Mouse (Mus musculus) C2C12 (cell line): Measurements from ENCODE around the gene Pls3.

ENCODE experiments used
- CTCF ChIP-seq: IDR thresholded peaks from one replicate; pipeline ENCODE4 v1.5.1; 2011; ENCODE audit not compliant: control insufficient read depth, insufficient read depth, insufficient read length
- FOSL1 ChIP-seq: IDR thresholded peaks from one replicate; pipeline ENCODE4 v1.8.0; 2011; ENCODE audit warnings: mild to moderate bottlenecking, low read length; ENCODE audit not compliant: poor library complexity, insufficient read depth, severe bottlenecking
- MYOG ChIP-seq: IDR thresholded peaks from one replicate; pipeline ENCODE4 v1.6.1; 2011; ENCODE audit not compliant: control insufficient read depth, insufficient read length; ENCODE audit errors: extremely low read depth

- TF ChIP-seq CTCF (no peak), MYOG (no peak), FOSL1 (no peak)
Measured at GRCm38 (mm10) chrX:75861715-75862114, 13.3 kb downstream of the Pls3 start.
